Mouse (Mus musculus) neural tube, embryonic 15.5 days (tissue): ENCODE results near the gene Cep83. TPM values are rescaled to one million over a fixed set of nuclear protein-coding genes. Genes with fewer than 3 reads are reported as not detected.

ENCODE experiments used
- ATAC-seq: fragments of 200-750 bp; cut with Nextera tagmentation; 2 replicates; pipeline ENCODE4 v1.8.0; 2017; ENCODE audit warnings: mild to moderate bottlenecking, moderate TSS enrichment, moderate library complexity; ENCODE audit not compliant: low FRiP score
- H3K27ac ChIP-seq: fragments of 300-500 bp; sonication (generic); replicated peaks from 2 replicates; pipeline ENCODE4 v1.5.1; 2015; ENCODE audit warnings: mild to moderate bottlenecking, inconsistent platforms
- H3K27me3 ChIP-seq: fragments of 300-500 bp; sonication (generic); replicated peaks from 2 replicates; pipeline ENCODE4 v1.6.1; 2015; ENCODE audit warnings: inconsistent platforms
- H3K36me3 ChIP-seq: fragments of 300-500 bp; sonication (generic); 2 replicates; pipeline ENCODE4 v1.6.1; 2015; ENCODE audit warnings: inconsistent platforms
- H3K4me1 ChIP-seq: fragments of 300-500 bp; sonication (generic); 2 replicates; pipeline ENCODE4 v1.6.1; 2015; ENCODE audit warnings: inconsistent platforms
- H3K4me2 ChIP-seq: fragments of 300-500 bp; sonication (generic); 2 replicates; pipeline ENCODE4 v1.6.1; 2015; ENCODE audit warnings: inconsistent platforms, mild to moderate bottlenecking, moderate library complexity
- H3K4me3 ChIP-seq: fragments of 300-500 bp; sonication (generic); replicated peaks from 2 replicates; pipeline ENCODE4 v1.5.1; 2015; ENCODE audit warnings: mild to moderate bottlenecking, inconsistent platforms
- H3K9ac ChIP-seq: fragments of 300-500 bp; sonication (generic); replicated peaks from 2 replicates; pipeline ENCODE4 v1.6.1; 2015; ENCODE audit warnings: mild to moderate bottlenecking, inconsistent platforms
- H3K9me3 ChIP-seq: fragments of 300-500 bp; sonication (generic); replicated peaks from 2 replicates; pipeline ENCODE4 v1.6.1; 2016; ENCODE audit warnings: inconsistent platforms
- WGBS: fragments of 180-500 bp; shearing (Covaris S2); methylation state at CpG from one replicate; pipeline ENCODE4 v1.1.7; 2015; ENCODE audit warnings: mixed read lengths; 5-methylcytosine and 5-hydroxymethylcytosine counted together
- polyA plus RNA-seq: library from polyadenylated mRNA; unstranded; fragments of >200 nt; fragmentation: Nextera tagmentation; extraction: Ambion mirVana; gene quantifications from 2 replicates; pipeline ENCODE4 v1.2.1, GENCODE M21; 2015

Cep83 gene
- polyA plus RNA-seq, 1 experiment from 2014 or later = 21.9 TPM

DNA sequence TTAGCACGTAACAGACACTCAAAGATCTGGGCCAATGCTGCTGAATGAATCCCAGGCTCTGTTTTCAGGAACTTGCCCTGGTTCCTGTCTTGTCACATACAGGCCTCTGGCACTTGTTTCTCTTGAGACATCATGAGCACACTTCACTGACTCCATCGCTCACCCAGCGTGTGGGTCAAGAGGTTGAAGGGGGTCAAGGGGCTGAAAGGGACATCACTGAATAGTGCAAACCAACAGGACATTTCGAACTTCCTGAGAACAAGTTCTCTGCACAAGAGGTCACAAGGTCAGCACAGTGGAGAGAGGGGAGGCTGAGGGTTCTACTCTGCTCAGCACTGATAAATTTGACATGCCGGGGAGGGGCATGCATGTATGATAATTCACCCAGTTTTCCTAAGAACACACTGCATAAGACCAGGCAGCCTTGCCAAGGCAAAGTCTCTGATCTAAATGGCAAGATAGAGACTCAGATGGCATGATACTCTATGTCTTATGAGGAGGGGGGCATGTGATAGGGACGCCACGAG lies 121.6 kb downstream of the Cep83 start:
- H3K4me3 ChIP-seq = no peak overlapping the region
- H3K9ac ChIP-seq = no peak overlapping the region
- H3K9me3 ChIP-seq = no peaks in the 10 kb centered on the region
- no peak overlapping the region for H3K4me2 ChIP-seq
- no peak overlapping the region for H3K27ac ChIP-seq
- 75% methylated on average over 7 of the region's 7 CpGs for WGBS
- peaks cover 23% of the 10 kb centered on the region for H3K4me1 ChIP-seq
- no peak for ATAC-seq
- H3K36me3 ChIP-seq = peaks cover 4% of the 10 kb centered on the region; the same call in 1 of the 2 replicates
- H3K27me3 ChIP-seq = no peaks in the 10 kb centered on the region; the same call in 1 of the 2 replicates

DNA sequence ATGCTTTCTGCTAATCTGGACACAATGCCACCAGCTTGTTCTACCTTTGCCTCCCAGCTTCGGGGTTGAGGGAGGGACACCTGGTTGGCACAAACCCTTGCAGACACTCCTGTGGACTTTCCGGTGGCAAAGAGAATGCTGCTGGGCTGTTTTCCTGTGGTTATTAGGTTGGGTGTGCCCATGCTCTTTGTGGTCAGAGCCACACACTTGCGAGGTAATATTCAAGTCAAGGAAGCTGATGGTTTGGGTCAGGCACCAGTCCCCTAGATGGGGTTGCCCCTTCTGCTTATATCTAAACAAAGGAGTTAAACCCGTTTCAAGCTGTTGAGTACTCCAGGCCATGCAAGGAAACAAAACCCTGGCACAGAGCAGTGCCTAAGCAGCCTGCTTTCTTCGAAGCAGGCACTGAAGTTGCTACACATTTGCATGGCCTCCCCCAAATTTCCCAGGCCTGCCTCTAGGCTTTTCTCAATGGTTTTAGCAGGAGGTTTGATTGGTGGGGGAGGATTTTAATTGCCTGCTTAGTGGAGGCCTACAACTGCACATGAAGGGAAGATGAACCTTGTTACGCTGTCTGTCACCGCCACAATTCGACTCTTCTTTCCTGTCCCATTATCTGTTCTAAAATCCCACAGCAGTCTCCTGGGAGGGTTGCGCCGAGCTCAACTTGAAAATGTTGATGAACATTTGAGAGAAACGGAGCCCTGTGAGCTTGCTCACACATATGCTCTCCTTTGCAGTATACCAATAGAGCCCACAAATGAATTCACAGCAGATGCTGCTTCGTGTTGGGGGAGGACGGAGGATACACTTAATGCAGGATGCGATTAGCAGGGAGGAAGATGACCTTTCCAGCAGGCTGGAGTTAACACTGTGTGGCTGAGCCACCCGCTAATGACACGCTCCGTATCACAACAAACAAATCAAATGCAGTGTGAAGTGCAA lies 123.7 kb downstream of the Cep83 start:
- Histone ChIP-seq H3K4me1 (peaks cover 19% of the 10 kb centered on the region), H3K27me3 (no peaks in the 10 kb centered on the region; the same call in 1 of the 2 replicates), H3K9me3 (no peaks in the 10 kb centered on the region), H3K4me3 (no peak overlapping the region), H3K9ac (no peak overlapping the region), H3K27ac (peak overlapping the region; percentile 43), H3K4me2 (no peak overlapping the region), H3K36me3 (peaks cover 4% of the 10 kb centered on the region; the same call in 1 of the 2 replicates)
- WGBS = 60% methylated on average over 17 of the region's 17 CpGs
- ATAC-seq = no peak

DNA sequence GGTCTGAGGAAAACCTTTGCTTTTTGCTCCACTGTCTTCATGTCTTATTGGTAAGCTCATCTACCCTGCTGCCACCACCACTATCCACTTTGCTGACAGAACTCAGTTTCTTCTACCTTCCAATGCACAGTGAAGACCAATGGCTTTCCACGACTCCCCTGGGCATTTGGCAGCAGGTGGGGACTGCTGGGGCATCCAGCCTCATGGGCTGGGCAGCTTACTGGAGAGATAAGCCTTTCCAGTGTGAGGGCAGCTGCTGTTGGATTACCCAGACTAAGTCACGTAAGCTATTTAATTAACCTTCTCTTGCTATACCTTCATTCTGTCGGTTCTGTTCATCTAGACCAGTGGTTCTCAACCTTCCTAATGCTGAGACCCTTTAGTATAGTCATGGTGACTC lies 129.7 kb downstream of the Cep83 start:
- 88% methylated on average over 3 of the region's 3 CpGs for WGBS
- Histone ChIP-seq H3K27ac (no peak overlapping the region), H3K4me3 (no peak overlapping the region), H3K27me3 (no peaks in the 10 kb centered on the region), H3K4me2 (no peak overlapping the region), H3K4me1 (peaks cover 9% of the 10 kb centered on the region), H3K36me3 (0 out of 2 replicates have a peak, but pooled peaks cover 4% of the 10 kb centered on the region), H3K9me3 (no peaks in the 10 kb centered on the region), H3K9ac (no peak overlapping the region)
- no peak for ATAC-seq

DNA sequence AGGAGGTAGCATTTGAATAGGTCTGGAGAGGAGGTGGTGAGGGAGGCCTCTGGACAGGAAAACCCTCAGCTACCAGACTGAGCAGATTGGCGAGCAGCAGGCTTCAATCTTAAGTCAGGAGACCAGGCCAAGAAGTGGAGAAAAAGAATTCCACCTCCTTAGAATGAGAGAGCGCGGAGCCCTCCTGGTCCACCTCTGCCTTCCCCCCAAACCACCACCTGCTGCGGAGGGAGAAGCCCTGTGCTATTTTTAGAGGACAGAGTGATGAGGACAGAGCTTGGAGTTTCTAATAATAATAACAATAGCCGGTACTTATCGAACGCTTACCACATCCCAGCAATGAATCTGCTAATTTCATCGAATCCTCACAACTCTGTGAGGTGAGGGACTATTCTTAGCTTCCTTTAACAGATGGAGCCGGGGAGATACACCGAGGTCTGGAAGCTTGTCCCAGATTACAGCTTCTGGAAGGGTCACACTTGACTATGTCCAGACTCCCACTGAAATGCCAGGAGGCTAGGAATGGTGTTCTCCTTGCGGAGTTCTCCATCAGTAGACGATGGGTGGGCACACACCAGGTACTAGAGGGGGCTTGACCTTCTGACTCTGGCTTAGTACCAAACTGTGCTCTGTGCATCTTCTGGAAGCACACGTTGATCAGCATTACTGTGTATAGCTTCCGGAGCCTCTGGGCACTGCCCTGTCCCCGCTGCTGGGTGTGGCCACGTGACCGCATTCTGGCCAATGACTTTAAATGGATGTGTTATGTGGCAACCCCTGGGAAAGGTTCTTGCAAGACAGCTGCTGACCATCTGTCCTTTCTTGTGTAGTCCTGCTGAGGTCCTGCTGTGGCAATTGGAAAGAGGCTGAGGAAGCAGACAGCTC lies 130.6 kb downstream of the Cep83 start:
- H3K9me3 ChIP-seq = no peaks in the 10 kb centered on the region
- no peak for ATAC-seq
- WGBS = 89% methylated on average over 17 of the region's 17 CpGs

DNA sequence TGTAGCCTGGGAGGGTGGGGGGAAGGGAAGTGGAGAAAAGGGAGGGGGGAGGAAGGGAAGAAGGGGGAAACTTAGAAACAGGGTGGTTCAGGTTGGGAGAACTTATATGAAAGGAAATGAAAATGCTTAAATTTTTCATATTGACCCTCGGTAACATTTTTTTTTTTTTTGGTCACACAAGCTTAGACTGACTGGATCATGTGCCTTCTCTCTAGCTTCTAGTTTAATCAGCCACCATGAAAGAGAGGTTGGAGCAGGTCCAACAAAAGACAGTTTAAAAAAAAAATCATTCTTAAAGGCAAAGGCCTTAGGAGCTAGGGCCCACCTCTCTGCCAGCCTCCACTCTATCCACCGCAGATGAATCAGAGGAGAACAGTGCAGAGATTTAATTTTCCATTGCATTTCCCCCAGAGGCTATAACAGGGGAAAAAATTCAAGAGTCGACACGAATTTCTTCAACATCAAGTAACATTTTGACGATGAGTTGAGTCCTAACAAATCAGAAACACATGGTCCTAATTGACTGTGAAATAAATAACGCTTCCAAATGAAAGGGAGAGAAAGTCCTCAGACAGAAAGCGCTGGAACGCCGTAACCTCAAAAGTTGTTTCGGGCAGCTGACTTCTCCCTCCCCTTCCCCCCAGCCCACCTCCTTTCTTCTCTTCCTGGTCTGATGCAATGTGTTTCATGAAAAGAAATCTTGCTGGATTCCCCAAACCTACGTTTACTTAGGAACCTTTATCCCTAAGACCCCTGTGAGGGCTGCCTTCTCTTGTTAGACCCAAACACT lies 135.7 kb downstream of the Cep83 start:
- no peak for ATAC-seq
- Histone ChIP-seq H3K27ac (no peak overlapping the region), H3K9ac (no peak overlapping the region), H3K9me3 (no peaks in the 10 kb centered on the region), H3K4me3 (no peak overlapping the region), H3K27me3 (no peaks in the 10 kb centered on the region), H3K36me3 (0 out of 2 replicates have a peak, but pooled peaks cover 1% of the 10 kb centered on the region), H3K4me2 (no peak overlapping the region), H3K4me1 (peaks cover 14% of the 10 kb centered on the region)
- 60% methylated on average over 11 of the region's 11 CpGs for WGBS

More for the DNA sequence above, 130.6 kb downstream of the Cep83 start:
- Histone ChIP-seq H3K4me2 (no peak overlapping the region), H3K4me1 (peaks cover 12% of the 10 kb centered on the region), H3K9ac (no peak overlapping the region), H3K4me3 (no peak overlapping the region), H3K27me3 (no peaks in the 10 kb centered on the region), H3K36me3 (0 out of 2 replicates have a peak, but pooled peaks cover 4% of the 10 kb centered on the region), H3K27ac (no peak overlapping the region)

DNA sequence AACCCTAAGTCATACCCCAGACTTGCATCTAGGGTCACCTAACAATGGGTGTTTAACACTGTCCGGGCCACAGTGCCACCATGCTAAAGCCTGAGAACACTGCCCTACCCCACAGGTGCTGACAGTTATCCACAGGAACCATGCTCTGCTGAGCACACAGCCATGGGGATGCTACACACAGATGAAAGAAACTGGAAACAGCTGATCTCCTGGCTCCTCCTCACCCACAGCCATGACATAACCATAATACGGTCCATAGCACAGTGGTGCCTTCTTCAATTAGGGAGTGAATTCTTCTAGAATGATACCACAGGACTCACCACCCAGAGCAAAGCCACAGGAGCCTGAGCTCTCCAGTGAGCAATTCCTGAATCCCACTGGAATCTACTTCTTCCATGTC lies 137.5 kb downstream of the Cep83 start:
- no peaks in the 10 kb centered on the region for H3K9me3 ChIP-seq
- H3K4me1 ChIP-seq = peaks cover 30% of the 10 kb centered on the region
- no peaks in the 10 kb centered on the region for H3K36me3 ChIP-seq
- WGBS = 92% methylated on average over 2 of the region's 2 CpGs
- no peak for ATAC-seq
- H3K4me2 ChIP-seq = no peak overlapping the region
- H3K27me3 ChIP-seq = no peaks in the 10 kb centered on the region
- H3K9ac ChIP-seq = no peak overlapping the region
- no peak overlapping the region for H3K27ac ChIP-seq
- H3K4me3 ChIP-seq = no peak overlapping the region

DNA sequence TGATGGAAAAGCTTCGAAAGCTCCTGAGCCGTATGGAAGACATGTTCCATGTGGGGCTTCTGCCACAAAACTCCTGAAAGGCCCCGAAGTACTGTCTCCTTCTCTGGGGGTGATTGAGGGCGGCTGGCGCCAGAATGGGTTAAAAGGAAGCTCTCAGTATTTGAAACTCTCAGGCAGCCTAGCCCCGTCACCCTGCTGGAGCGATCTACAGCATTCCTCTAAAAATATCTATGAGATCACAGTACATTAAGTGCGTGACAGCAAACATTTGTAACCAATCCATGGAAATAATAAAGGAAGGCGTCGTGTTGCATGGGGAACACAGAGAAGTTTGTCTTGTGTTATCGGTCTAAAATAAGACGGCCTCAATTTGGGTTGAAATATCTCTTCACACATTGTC lies 138.0 kb downstream of the Cep83 start:
- ATAC-seq = no peak
- H3K36me3 ChIP-seq = peaks cover 4% of the 10 kb centered on the region; the same call in 1 of the 2 replicates
- H3K4me3 ChIP-seq = no peak overlapping the region
- no peaks in the 10 kb centered on the region for H3K9me3 ChIP-seq
- H3K9ac ChIP-seq = no peak overlapping the region
- H3K4me2 ChIP-seq = no peak overlapping the region
- no peaks in the 10 kb centered on the region for H3K27me3 ChIP-seq
- 81% methylated on average over 12 of the region's 12 CpGs for WGBS
- H3K27ac ChIP-seq = no peak overlapping the region
- H3K4me1 ChIP-seq = peaks cover 31% of the 10 kb centered on the region

DNA sequence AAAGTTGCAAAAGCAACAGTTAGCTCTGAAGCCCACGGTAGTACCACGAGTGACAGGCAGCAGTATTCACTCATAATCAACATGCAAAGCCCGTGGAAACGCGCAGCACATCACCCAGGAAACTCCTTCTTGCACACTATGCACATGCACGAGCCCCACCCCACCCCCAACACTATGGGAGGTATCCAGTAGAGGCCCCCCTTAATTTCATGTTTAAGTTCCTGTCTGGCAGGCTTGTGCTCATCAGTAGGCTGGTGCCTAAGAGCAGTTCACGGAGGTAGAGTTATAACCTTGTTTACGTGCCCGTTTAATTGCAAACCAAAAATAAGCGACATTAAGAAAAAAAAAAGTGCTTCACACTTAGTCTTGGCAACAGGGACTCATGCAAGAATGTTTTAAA lies 138.9 kb downstream of the Cep83 start:
- Histone ChIP-seq H3K9me3 (no peaks in the 10 kb centered on the region), H3K27me3 (no peaks in the 10 kb centered on the region), H3K9ac (no peak overlapping the region), H3K4me1 (peaks cover 27% of the 10 kb centered on the region), H3K27ac (no peak overlapping the region), H3K36me3 (peaks cover 9% of the 10 kb centered on the region), H3K4me3 (no peak overlapping the region), H3K4me2 (no peak overlapping the region)
- WGBS = 87% methylated on average over 10 of the region's 10 CpGs
- ATAC-seq = no peak

DNA sequence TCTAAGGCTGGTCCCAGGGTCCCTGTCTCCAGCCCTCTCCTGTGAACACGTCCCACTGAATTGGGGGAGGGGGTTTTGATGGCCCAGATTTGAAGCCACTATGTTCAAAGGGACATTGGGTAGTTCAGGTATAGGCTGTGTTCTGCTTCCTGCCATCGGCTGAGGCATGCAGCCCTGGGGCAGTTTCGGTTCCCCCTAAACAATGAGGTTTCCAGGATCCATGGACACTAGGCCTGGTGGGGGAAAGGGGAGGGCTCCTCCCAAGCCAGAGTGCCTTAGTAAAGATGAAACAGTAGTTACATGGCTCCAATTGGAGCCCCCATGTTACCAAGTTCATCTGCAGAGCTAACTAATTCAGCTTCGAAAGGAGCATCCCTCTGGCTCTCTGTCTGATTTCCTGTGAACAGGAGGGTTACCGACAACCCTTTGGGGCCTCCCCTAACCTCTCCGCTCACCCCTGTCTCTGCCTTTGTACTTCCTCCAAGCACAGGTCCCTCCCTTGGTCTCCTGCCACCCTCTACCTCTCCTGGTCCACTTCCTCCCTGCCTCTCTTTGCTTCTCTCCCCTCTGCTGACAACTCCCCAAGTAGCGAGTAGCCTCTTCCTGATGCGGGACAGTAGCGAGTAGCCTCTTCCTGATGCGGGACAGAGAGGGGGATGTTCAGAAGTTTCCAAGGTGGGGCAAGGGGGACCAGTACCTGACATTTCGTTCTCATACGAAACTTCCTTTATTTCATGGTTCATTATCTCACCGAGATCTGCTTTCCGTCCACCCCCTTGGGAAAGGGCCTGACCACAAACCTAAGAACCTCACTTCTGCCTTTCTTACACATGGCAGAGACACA lies 139.7 kb downstream of the Cep83 start:
- H3K27ac ChIP-seq = no peak overlapping the region
- peaks cover 15% of the 10 kb centered on the region for H3K36me3 ChIP-seq
- 90% methylated on average over 14 of the region's 14 CpGs for WGBS
- no peaks in the 10 kb centered on the region for H3K9me3 ChIP-seq
- H3K9ac ChIP-seq = no peak overlapping the region
- no peak for ATAC-seq
- no peak overlapping the region for H3K4me2 ChIP-seq
- H3K27me3 ChIP-seq = no peaks in the 10 kb centered on the region
- peaks cover 22% of the 10 kb centered on the region for H3K4me1 ChIP-seq
- H3K4me3 ChIP-seq = no peak overlapping the region

DNA sequence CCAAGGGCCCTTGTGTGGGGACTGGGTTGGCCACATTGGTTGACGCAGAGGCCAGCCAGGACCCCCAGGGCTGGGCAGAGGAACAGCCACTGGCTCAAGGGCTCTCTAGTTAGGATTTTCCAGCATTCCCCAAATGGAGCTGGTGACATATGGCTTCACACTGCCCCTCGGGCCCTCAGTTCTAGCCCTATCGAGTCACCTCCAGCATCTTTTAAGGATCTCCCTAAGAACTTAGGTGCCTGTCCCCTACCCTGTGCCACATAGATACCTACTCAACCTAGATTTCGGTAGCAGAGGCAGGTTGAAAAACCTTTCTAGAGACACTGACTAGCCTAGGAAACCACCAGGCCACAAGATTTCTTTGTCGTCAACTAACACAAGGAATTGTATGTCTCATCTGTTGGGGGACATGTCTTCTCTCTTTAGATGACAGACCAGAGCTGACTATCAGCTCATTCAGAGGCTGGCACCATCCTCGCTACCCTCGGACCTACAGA lies 140.3 kb downstream of the Cep83 start:
- no peak overlapping the region for H3K4me2 ChIP-seq
- peaks cover 20% of the 10 kb centered on the region for H3K4me1 ChIP-seq
- no peak overlapping the region for H3K4me3 ChIP-seq
- H3K9ac ChIP-seq = no peak overlapping the region
- WGBS = 95% methylated on average over 7 of the region's 7 CpGs
- H3K27me3 ChIP-seq = no peaks in the 10 kb centered on the region
- H3K36me3 ChIP-seq = peaks cover 17% of the 10 kb centered on the region
- ATAC-seq = no peak
- no peaks in the 10 kb centered on the region for H3K9me3 ChIP-seq
- peak overlapping the region; percentile 80 for H3K27ac ChIP-seq
